Mouse (Mus musculus) neural tube, embryonic 10.5 days (tissue): ENCODE data around the gene Slc25a22.
A peak's percentile ranks its signal among the peaks of the same experiment; 100 is the strongest.

Experiments used
- DNase-seq: peaks from one replicate; pipeline ENCODE4 v3.0.0-alpha.2; 2017; ENCODE audit warnings: low spot score; ENCODE audit errors: extremely low spot score

Slc25a22 gene

GRCm38 (mm10) chr7:141472763-141473162, 35.1 kb upstream of the Slc25a22 start:
- DNase-seq = no peak

DNA sequence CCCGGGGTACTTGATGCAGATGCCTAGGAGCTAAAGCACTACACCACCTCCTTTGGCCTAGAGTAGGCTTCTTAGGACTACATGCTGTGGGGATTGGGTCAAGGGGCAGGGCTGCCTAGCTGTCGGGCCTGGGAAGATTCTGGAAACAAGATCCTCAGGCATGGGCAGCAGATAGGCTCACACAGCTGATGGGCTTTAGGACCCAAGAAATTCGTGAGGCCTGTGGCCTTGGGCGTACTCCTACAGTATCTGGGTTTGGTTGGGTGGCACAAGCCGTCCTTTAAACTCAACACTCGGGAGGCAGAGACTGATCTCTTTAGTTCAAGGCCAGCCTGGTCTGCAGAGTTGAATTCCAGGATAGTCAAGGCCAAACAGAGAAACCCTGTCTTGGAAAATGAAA, 34.5 kb upstream of the Slc25a22 start:
- DNase-seq = no peak

- DNase-seq = no peak
These were observed 33.5 kb upstream of the Slc25a22 start for GRCm38 (mm10) chr7:141471236-141471635.

DNA sequence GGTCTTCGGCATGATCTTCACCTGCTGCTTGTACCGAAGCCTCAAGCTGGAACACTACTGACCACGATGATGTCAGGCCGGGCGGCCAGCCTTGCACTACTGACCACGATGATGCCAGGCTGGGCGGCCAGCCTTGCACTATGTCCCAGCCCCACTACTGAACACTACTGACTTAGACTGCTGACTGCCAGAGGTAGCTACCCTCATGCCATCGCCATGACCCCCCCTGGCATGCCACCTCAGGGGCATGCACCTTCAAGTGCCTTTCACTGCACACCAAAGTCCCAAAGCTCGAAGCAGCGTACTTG, 32.9 kb upstream of the Slc25a22 start:
- no peak for DNase-seq

DNA sequence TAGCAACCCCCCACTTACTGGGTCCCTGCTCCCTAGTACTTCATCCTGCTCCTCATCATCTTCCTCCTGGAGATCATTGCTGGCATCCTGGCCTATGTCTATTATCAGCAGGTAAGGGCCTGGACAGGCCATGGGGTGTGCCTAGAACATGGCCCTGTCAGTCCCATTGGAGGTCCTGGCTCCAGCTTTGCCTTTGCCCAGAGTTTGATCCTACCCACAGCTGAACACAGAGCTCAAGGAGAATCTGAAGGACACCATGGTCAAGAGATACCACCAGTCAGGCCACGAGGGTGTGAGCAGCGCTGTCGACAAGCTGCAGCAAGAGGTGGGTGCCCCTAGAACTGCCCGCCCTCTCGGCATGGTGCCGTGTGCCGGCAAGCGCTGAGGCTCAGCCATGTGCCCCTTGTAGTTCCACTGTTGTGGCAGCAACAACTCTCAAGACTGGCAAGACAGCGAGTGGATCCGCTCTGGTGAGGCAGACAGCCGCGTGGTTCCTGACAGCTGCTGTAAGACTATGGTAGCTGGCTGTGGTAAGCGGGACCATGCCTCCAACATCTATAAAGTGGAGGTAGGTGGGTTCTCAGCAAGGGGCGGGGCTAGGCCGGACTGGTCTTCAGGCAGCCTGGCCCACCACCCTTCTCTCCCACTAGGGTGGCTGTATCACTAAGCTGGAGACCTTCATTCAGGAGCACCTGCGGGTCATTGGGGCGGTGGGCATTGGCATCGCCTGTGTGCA, 32.4 kb upstream of the Slc25a22 start:
- DNase-seq = no peak

- no peak for DNase-seq
These were observed 31.7 kb upstream of the Slc25a22 start for GRCm38 (mm10) chr7:141469352-141469751.

DNA sequence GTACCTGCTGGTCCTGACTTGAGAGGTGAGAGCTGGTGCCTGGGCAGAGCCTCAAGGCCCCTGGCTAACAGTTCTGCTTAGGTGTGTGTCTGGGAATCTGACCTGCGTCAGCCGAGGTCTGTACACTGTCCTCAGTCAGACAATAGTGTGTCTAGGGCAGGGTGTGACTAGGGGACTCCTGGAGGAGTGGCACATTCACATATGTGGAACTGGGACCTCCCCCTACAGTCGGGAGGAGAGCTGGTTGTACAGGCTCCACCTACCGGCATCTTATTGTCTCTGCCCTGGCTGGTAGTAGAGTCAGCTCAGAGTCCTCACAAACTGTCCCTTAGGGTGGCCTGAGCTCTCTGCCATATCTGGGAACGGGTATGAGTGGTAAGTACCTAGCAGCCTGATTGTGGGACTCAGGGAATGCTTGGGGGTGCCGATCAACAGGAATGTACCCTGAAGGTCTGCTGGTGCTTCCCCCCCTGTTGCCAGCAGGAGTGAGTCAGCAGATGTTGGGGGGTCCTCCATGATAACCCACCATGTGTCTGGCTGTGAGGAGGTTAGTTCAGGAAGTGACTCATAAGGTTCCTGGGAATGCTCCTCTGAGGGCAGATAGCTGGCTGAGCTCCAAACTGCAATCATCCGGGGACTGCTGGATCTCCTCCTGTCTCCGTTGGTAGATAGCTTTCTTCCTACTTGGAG, 31.0 kb upstream of the Slc25a22 start:
- DNase-seq = peak; percentile 55

DNA sequence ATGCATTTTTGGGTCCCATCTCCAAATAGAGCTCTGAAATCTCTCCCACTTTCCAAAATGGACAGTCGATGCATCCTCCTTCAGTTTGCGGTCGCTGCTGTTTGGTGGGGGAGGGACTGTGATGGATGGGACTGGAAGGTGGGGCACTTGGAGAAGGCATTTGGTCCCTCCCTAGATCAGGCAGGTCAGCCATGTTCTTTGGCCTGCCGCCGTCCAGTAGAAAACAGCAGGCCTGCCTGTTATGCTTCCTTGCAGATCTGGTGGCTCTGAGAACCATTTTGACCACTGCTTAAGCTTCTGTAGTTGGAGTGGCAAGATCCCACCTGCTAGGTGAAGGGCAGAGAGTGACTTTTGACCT, 30.5 kb upstream of the Slc25a22 start:
- DNase-seq = no peak

DNA sequence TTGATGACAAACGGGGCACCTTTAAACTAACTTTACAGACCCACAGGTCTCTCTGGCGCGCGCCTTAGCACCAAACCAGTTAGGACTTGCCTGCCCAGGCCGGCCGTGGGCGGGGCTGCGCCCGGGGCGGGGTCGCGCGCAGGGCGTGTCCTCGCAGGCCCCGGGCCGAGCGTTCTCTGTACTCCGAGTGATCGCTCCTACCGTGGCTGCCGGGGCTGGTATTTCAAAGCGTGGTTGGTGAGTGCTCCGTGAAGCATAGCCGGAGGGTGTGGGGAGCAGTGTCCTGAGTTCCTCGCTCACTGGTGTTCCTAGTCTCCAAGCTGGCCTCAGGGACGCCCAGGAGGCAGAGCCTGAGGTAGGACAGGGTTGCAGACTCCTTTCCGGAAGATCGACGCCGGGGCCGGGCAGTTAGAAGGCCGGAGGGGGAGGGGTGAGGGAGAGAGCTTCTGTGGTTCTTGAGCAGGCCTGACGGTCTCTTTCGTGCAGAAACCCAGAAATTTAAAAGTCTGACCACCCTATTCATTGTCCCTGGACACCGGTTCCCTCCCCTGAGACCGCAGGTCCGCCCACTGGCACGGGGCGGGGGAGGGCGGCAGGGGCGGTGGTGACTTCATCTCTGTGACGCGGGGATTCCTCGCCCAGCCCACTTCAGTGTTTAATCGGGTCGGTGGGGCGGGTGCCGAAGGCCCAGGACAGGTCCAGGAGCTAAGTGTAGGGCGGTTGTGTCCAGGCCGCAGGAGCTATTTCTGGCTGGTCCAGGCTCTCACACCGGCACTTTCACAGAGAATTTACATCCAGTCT, 29.7 kb upstream of the Slc25a22 start, which contains the start of gene Cd151:
Gene Cd151, plus strand, starts transcription at position 163 of the 801 bp plus-strand sequence.
- DNase-seq = peak; percentile 91

DNA sequence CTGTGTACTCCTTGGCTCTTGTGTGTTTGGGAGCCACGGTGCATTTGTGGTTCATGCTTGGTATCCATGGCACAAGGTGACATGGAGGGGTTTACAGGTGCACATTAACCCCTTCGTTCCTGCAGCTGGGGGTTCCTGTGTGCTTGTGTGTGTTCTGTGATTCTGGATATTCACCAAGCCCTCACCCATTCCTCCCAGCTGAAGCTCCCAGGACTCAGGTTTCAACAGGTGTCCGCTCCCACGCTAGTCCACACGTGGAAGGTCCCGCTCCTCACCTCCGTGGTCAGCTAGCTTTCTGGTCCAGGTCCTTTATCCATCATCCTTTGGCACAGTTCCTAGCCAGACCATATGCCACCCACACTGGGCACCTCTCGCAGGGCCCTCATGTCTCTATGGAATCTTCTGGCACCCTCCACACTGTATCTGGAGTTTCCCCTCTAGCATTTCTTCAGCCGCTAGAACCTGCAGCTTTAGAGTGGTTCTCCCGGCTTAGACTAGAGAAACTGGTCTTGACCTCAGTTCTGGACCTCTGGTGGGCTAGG, 29.0 kb upstream of the Slc25a22 start:
- no peak for DNase-seq

DNA sequence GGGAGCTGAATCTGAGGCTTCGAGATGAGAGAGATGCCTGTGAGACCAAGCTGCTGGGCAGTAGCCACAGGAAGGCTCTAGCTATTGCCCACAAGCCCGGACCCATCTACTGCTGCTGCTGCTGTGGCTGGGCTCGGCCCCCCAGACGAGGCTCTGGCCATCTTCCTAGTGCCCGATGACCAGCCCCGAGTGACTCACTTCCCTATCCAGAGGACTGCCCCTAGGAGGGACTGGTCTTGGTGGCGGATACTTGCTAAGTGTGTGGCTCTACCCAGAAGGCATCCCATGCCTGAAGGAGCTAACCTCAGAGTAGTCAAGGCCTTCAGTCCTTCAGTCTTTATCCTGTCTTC, 28.3 kb upstream of the Slc25a22 start:
- no peak for DNase-seq

GRCm38 (mm10) chr7:141465388-141466044, 27.8 kb upstream of the Slc25a22 start:
- no peak for DNase-seq

GRCm38 (mm10) chr7:141464603-141465201, 27.0 kb upstream of the Slc25a22 start:
- peak; percentile 27 for DNase-seq

GRCm38 (mm10) chr7:141463824-141464602, 26.3 kb upstream of the Slc25a22 start:
- DNase-seq = no peak

GRCm38 (mm10) chr7:141462333-141462821, 24.7 kb upstream of the Slc25a22 start:
- no peak for DNase-seq

DNA sequence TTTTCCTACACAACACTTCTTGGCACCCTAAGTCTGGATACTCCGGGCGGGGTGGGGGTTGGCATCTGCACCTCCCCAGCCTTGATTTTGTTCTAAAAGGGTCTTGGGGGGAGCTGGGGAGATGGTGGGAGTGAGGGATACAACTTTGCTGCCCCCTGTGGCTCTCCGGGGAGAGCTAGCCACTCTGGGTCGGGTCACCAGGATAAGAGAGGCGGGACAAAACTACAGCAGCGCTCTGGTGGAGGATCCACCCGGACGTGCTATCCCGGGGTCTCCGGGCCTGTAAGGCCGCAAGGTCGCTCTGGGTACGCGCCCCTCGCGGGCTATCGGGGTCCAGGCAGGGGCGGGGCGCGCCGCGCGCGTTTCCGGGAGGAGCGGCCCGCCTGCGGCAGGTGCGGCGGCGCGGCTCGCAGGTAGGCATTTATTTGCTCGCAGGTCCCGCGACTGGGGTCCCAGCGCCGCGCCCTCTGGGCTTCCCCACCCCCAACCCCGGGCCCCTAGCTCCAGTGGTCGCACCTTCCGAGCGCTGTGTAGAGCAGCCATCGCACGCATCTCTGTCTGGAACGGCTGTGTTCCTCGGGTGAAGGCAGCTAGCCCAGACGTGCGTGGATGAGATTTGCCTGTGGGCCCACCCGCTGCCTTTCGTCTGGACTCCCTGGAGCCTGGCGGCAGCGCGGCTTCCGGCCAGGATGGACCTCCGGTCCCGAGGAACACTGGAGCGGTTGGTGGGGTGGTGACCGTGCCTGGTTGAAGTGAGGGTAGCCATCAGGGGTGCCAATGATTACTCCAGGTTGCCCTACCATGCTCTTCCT, 24.0 kb upstream of the Slc25a22 start:
- DNase-seq = no peak

DNA sequence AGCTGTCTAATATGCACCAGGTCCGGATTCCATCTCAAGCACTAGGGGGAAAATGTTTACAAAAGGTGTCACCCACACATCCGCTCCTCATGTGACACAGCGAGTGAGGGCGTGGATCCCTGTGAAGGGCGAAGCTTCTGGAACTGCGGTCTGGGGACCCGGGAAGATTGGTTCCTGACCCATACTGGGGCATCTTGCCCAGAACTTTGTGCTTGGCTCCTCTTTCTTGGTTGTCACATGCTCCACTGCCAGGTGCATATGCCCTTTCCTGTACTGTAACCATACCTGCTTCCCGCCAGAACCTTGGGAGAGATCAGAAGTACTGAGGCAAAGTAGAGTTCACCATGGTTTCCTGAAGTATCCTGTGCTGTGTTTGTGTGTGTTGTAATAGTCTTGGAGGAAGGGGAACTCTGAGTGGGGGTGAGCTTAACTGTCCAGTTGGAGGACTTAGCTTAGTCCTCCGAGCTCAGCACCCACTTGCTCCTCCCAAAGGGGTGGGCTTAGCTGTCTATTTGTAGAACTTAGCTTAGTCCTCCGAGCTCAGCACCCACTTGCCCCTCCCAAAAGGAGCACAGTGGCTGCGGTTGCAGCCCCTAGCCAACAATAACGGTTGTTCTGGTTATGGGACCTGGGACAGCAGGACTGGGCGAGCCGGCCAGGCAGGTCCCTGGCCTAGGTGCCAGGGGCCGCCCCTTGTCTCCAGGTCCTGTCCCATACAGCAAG, 22.9 kb upstream of the Slc25a22 start, which contains the start of gene Cracr2b:
Gene Cracr2b, plus strand, starts transcription at position 704 of the 723 bp plus-strand sequence.
- DNase-seq = no peak

DNA sequence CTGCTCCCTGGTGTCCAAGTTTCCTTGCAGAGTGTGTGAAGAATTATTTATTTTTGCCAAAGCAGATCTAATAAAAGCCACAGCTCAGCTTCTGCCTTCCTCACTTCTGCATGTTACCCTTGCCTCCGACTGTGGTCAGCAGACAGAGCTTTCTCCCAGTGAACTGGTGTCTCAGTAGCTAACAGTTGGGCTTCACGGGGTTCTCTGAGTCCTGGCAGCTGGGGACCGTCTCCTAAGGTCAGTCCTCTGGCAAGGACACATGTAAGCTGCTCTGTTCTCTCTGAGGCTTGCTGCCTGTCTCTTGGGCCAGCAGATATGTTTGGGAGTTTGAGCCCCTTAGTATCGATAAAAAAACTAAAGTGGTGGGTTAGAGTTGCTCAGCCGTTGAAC, 22.3 kb upstream of the Slc25a22 start:
- DNase-seq = no peak

- DNase-seq = no peak
These were observed 21.6 kb upstream of the Slc25a22 start for GRCm38 (mm10) chr7:141459301-141459711.
